Mouse (Mus musculus): ENCODE data around the gene 1700029F12Rik. TPM values are rescaled to one million over a fixed set of nuclear protein-coding genes. Genes with fewer than 3 reads are reported as not detected.

The 1700029F12Rik gene
- not detected in 2 replicates for polyA plus RNA-seq (2014; fragmentation: Nextera tagmentation; extraction: Ambion mirVana)

DNA sequence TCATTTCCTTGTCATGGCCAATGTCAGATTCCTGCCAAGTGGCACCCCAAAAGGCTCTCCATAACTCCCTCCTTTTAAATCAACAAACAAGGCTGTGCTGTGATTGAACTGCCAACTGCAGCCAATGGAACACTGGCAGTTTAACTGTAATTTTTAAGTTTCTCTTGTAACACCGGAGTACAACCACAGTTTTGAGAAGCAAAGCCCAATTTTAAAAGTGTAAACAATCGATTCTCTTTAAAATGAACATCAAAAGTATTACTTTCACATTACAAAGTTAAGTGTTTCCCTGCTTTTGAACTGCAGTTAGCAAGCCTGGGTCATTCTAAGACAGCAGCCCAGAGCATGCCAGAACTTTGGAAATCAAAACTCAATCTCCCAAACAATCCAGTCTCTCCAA, at the start of gene 1700029F12Rik:
Gene 1700029F12Rik, minus strand, starts transcription at position 101 of the 400 bp plus-strand sequence.
- no peak within 1 kb of the TSS for H3K27ac ChIP-seq (ENCODE audit: low read depth, low read length)
- H3K4me2 ChIP-seq (replicated peaks; ENCODE audit: low read depth, low read length): no peak within 1 kb of the TSS
- WGBS: 87% methylated on average over 2 of the region's 2 CpGs
- no peaks in the 10 kb centered on the region for H3K9me3 ChIP-seq (ENCODE audit: control insufficient read depth, low read length)
- ATAC-seq (ENCODE audit: low FRiP score) (no peak), DNase-seq (ENCODE audit: low spot score) (no peak)
- no peak within 1 kb of the TSS for H3K4me3 ChIP-seq (ENCODE audit: low read depth, low read length)
- no peaks in the 10 kb centered on the region for H3K27me3 ChIP-seq (ENCODE audit: control insufficient read depth, insufficient read depth, low read length)
- H3K4me1 ChIP-seq (replicated peaks; ENCODE audit: control insufficient read depth, insufficient read depth, low read length): no peaks in the 10 kb centered on the region
- H3K9ac ChIP-seq (ENCODE audit: low read depth, low read length): no peak within 1 kb of the TSS
- H3K36me3 ChIP-seq (ENCODE audit: control insufficient read depth, insufficient read depth, low read length): no peaks in the 10 kb centered on the region

DNA sequence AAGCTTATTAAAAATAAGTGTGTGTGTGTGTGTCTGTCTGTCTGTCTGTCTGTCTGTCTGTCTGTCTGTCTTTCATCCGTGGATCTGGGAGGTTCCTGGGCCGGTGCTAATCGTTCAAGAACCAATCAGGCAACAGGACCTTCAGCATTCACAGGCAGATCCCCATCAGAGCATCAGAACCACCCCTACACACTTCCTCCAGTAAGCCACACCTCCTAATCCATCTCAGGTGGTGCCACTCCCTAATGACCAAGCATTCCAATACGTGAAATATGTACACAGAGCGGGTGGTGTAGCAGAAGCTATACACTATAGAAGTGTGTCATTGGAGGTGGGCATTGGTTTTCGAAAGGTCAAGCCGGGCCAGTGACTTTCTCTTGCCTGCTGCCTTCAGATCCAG, 48.3 kb upstream of the 1700029F12Rik start:
- no peaks in the 10 kb centered on the region for H3K4me1 ChIP-seq (replicated peaks; ENCODE audit: control insufficient read depth, insufficient read depth, low read length)
- H3K4me3 ChIP-seq (ENCODE audit: low read depth, low read length): no peak overlapping the region
- no peak for DNase-seq (ENCODE audit: low spot score)
- no peaks in the 10 kb centered on the region for H3K27me3 ChIP-seq (ENCODE audit: control insufficient read depth, insufficient read depth, low read length)
- no peaks in the 10 kb centered on the region for H3K36me3 ChIP-seq (ENCODE audit: control insufficient read depth, insufficient read depth, low read length)
- no peak for ATAC-seq (ENCODE audit: low FRiP score)
- 94% methylated on average over 7 of the region's 7 CpGs for WGBS
- no peaks in the 10 kb centered on the region for H3K9me3 ChIP-seq (ENCODE audit: control insufficient read depth, low read length)
- no peak overlapping the region for H3K9ac ChIP-seq (ENCODE audit: low read depth, low read length)
- H3K27ac ChIP-seq (ENCODE audit: low read depth, low read length): no peak overlapping the region
- no peak overlapping the region for H3K4me2 ChIP-seq (replicated peaks; ENCODE audit: low read depth, low read length)

DNA sequence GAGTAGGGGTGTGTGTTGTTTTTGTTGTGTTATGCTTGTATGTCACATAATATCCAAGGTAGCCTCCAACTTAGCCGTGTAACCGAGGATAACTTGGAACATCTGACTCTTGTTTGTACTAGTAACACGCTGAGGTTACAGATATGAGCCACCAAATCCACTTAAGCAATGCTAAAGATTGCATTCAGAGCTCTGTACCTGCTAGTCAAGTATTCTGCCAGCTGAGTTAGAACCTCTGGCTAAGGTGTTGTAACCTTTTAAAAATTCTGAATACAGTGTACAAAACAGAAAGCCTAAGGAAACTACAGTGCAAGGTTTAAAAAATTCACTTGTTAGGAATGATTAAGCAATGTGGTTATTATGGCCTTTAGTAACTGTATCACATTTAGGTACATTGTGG, 46.5 kb upstream of the 1700029F12Rik start:
- Histone ChIP-seq H3K27ac (ENCODE audit: low read depth, low read length) (no peak overlapping the region), H3K4me2 (replicated peaks; ENCODE audit: low read depth, low read length) (no peak overlapping the region), H3K9me3 (ENCODE audit: control insufficient read depth, low read length) (no peaks in the 10 kb centered on the region), H3K9ac (ENCODE audit: low read depth, low read length) (no peak overlapping the region), H3K36me3 (ENCODE audit: control insufficient read depth, insufficient read depth, low read length) (no peaks in the 10 kb centered on the region), H3K4me1 (replicated peaks; ENCODE audit: control insufficient read depth, insufficient read depth, low read length) (no peaks in the 10 kb centered on the region), H3K27me3 (ENCODE audit: control insufficient read depth, insufficient read depth, low read length) (no peaks in the 10 kb centered on the region), H3K4me3 (ENCODE audit: low read depth, low read length) (no peak overlapping the region)
- WGBS: 97% methylated on average over 3 of the region's 3 CpGs
- ATAC-seq (ENCODE audit: low FRiP score): no peak
- no peak for DNase-seq (ENCODE audit: low spot score)

DNA sequence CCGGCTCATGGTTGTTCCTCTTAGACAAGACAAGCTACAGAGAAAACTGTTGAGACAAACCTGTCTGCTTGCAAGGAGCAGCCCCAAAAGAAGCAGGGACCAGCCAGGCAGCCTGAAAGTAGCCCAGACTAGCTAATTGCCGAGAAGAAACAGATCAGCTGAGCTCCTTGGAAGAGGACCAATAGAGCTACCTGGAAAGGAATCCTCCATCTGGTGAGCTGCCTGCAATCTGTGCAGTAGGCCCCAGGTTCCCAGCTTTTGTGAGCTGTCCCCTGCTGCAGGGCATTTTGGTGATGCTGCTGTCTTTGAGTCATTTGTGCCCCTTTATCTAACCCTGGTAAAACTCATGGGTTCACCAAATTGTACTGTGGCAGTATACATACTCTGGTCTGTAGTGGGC, 46.0 kb upstream of the 1700029F12Rik start:
- no peaks in the 10 kb centered on the region for H3K9me3 ChIP-seq (ENCODE audit: control insufficient read depth, low read length)
- 82% methylated on average over 2 of the region's 2 CpGs for WGBS
- no peak overlapping the region for H3K9ac ChIP-seq (ENCODE audit: low read depth, low read length)
- DNase-seq (ENCODE audit: low spot score) (no peak), ATAC-seq (ENCODE audit: low FRiP score) (no peak)
- H3K4me1 ChIP-seq (replicated peaks; ENCODE audit: control insufficient read depth, insufficient read depth, low read length): no peaks in the 10 kb centered on the region
- H3K4me3 ChIP-seq (ENCODE audit: low read depth, low read length): no peak overlapping the region
- H3K36me3 ChIP-seq (ENCODE audit: control insufficient read depth, insufficient read depth, low read length): no peaks in the 10 kb centered on the region
- no peak overlapping the region for H3K27ac ChIP-seq (ENCODE audit: low read depth, low read length)
- H3K27me3 ChIP-seq (ENCODE audit: control insufficient read depth, insufficient read depth, low read length): no peaks in the 10 kb centered on the region
- H3K4me2 ChIP-seq (replicated peaks; ENCODE audit: low read depth, low read length): no peak overlapping the region

DNA sequence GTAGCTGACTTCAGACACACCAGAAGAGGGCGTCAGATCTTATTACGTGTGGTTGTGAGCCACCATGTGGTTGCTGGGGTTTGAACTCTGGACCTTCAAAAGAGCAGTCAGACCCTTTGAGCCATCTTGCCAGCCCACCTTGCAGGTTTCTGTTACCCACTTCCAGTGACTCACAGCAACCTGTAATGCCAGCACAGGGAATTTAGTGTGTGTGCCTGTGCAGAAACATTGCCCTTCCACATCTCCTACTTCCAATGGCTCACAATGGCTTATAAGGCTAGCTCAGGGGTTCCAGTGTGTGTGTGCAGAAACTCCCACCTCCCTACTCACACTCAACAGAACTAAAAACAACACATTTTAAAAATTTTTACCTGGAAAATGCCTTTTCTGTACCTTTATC, 43.4 kb upstream of the 1700029F12Rik start:
- no peaks in the 10 kb centered on the region for H3K9me3 ChIP-seq (ENCODE audit: control insufficient read depth, low read length)

DNA sequence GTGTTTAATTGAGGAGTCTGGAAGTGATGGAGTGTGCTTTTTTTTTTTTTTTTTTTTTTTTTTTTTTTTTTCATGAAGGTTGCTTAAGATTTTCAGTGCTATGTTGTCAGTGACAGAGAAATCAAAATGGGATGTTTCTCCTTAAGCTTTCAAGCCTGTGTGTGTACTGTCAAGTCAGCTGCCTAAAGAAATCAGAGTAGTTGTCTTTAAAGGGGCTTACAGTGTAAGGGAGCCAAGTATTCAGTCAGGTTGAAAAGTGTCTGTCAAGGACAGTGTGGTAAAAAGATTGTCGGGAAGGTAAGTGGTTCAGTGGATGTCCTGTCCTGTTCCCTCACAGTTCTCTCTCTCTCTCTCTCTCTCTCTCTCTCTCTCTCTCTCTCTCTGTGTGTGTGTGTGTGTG, 39.3 kb upstream of the 1700029F12Rik start:
- H3K4me2 ChIP-seq (replicated peaks; ENCODE audit: low read depth, low read length): no peak overlapping the region
- no peak overlapping the region for H3K9ac ChIP-seq (ENCODE audit: low read depth, low read length)
- no peak overlapping the region for H3K27ac ChIP-seq (ENCODE audit: low read depth, low read length)
- no peak overlapping the region for H3K4me3 ChIP-seq (ENCODE audit: low read depth, low read length)
- no peaks in the 10 kb centered on the region for H3K9me3 ChIP-seq (ENCODE audit: control insufficient read depth, low read length)
- no peak for DNase-seq (ENCODE audit: low spot score)
- H3K27me3 ChIP-seq (ENCODE audit: control insufficient read depth, insufficient read depth, low read length): no peaks in the 10 kb centered on the region
- WGBS: 65% methylated on average over 1 of the region's 1 CpGs
- no peaks in the 10 kb centered on the region for H3K36me3 ChIP-seq (ENCODE audit: control insufficient read depth, insufficient read depth, low read length)
- H3K4me1 ChIP-seq (replicated peaks; ENCODE audit: control insufficient read depth, insufficient read depth, low read length): no peaks in the 10 kb centered on the region
- ATAC-seq (ENCODE audit: low FRiP score): no peak

More for the DNA sequence above, 43.4 kb upstream of the 1700029F12Rik start:
- H3K27ac ChIP-seq (ENCODE audit: low read depth, low read length): no peak overlapping the region
- ATAC-seq (ENCODE audit: low FRiP score) (no peak), DNase-seq (ENCODE audit: low spot score) (no peak)
- no peaks in the 10 kb centered on the region for H3K36me3 ChIP-seq (ENCODE audit: control insufficient read depth, insufficient read depth, low read length)
- H3K27me3 ChIP-seq (ENCODE audit: control insufficient read depth, insufficient read depth, low read length): no peaks in the 10 kb centered on the region
- 91% methylated on average over 2 of the region's 2 CpGs for WGBS
- no peak overlapping the region for H3K4me2 ChIP-seq (replicated peaks; ENCODE audit: low read depth, low read length)
- no peaks in the 10 kb centered on the region for H3K4me1 ChIP-seq (replicated peaks; ENCODE audit: control insufficient read depth, insufficient read depth, low read length)
- H3K9ac ChIP-seq (ENCODE audit: low read depth, low read length): no peak overlapping the region
- no peak overlapping the region for H3K4me3 ChIP-seq (ENCODE audit: low read depth, low read length)

DNA sequence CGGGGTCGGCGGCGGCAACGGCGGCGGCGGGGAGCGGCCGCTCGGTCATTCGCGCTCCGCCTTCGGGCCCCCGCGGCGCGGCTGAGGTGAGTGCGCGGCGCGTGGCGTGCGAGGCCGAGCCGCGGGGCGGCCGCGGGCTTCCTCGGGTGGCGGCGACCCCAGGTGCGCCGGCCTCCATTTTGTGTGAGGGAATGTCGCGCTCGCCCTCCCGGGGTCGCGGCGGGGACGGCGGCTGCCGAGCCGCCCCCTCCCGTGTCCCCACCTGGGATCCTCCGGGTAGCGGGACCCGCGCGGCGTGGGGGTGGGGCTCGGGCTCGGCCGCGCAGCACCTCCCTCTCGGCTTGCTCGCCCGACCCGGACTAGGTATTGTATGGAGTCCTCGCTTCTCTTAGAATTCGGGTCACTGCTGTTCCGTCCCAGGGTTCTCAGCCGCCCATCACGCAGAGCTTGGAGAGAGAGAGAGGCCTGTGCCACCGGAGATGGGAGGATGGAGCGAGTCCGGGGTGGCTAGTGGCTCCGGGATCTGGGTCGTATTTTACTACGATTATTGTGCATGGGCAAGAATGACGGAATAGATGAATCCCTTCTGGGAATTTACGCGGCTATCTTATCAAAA, 37.6 kb upstream of the 1700029F12Rik start:
- Histone ChIP-seq H3K27me3 (ENCODE audit: control insufficient read depth, insufficient read depth, low read length) (peaks cover 2% of the 10 kb centered on the region; the same call in 1 of the 2 replicates), H3K4me2 (replicated peaks; ENCODE audit: low read depth, low read length) (peak overlapping the region; percentile 88), H3K36me3 (ENCODE audit: control insufficient read depth, insufficient read depth, low read length) (no peaks in the 10 kb centered on the region), H3K27ac (ENCODE audit: low read depth, low read length) (peak overlapping the region; percentile 80), H3K9me3 (ENCODE audit: control insufficient read depth, low read length) (no peaks in the 10 kb centered on the region), H3K9ac (ENCODE audit: low read depth, low read length) (peak overlapping the region; percentile 81), H3K4me3 (ENCODE audit: low read depth, low read length) (peak overlapping the region; percentile 79), H3K4me1 (replicated peaks; ENCODE audit: control insufficient read depth, insufficient read depth, low read length) (no peaks in the 10 kb centered on the region; the same call in 1 of the 2 replicates)
- ATAC-seq (ENCODE audit: low FRiP score) (peak; percentile 85), DNase-seq (ENCODE audit: low spot score) (peak; percentile 72)
- WGBS: under 1% methylated on average over 43 of the region's 76 CpGs

DNA sequence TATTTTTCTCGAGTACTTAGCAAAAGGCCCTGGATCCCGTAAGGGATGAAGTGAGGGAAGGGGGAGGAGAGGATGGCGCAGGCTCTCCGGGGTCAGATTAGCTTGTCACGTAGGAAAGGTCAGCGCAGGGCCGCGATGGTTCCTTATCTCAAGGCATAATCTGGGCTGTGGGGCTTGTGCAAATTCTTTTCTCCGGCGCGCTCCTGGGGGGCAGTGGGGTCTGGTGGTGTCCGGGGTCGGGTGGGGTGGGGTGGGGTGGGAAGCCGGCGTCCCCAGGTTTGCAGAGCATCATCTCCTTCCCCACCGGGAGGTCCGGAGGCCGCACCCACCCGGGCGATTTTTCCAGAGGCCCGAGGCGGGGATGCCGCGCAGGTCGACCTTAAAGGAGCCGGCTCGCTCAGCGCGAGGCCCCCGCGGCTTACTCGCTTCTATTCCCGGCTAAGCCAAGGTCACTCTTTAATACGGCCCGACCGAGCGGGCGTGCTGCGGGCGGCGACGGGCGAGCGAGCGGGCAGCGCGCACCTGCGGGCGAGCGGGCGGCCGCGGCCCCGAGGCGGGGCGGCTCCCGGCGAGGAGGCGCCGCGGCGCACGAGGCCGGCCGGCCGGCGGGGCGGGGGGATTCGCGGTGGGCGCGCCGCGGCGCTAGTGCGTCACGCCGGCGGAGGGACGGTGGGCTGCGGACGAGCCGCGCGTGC, 36.9 kb upstream of the 1700029F12Rik start:
- no peaks in the 10 kb centered on the region for H3K36me3 ChIP-seq (ENCODE audit: control insufficient read depth, insufficient read depth, low read length)
- H3K9me3 ChIP-seq (ENCODE audit: control insufficient read depth, low read length): no peaks in the 10 kb centered on the region
- peak overlapping the region; percentile 88 for H3K4me2 ChIP-seq (replicated peaks; ENCODE audit: low read depth, low read length)
- H3K9ac ChIP-seq (ENCODE audit: low read depth, low read length): peak overlapping the region; percentile 81
- DNase-seq (ENCODE audit: low spot score) (peak; percentile 66), ATAC-seq (ENCODE audit: low FRiP score) (peak; percentile 78)
- H3K4me3 ChIP-seq (ENCODE audit: low read depth, low read length): peak overlapping the region; percentile 79
- peak overlapping the region; percentile 80 for H3K27ac ChIP-seq (ENCODE audit: low read depth, low read length)
- H3K4me1 ChIP-seq (replicated peaks; ENCODE audit: control insufficient read depth, insufficient read depth, low read length): no peaks in the 10 kb centered on the region; the same call in 1 of the 2 replicates
- H3K27me3 ChIP-seq (ENCODE audit: control insufficient read depth, insufficient read depth, low read length): peaks cover 2% of the 10 kb centered on the region; the same call in 1 of the 2 replicates
- WGBS: under 1% methylated on average over 57 of the region's 85 CpGs

DNA sequence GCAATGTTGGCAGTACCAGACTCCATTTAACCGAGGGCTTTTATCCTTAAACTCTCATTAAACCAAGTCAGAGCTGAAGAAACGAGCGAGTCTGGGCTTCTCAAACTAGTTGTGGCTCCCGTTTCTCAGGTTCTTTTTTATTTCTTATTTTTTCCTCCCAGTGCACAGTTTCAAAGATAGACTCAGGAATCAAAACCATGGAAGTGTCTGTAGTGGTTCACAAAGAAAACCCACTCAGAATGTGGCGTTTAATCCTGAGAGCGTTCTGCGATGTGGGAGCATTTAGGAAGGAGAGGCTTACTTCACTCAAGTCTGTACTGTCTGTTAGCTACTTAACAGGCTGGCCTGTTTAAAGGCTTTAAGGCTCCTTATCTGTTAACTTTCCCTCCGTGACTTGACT, 34.0 kb upstream of the 1700029F12Rik start:
- no peak overlapping the region for H3K27ac ChIP-seq (ENCODE audit: low read depth, low read length)
- 38% methylated on average over 8 of the region's 8 CpGs for WGBS

More for the DNA sequence above, 34.0 kb upstream of the 1700029F12Rik start:
- H3K9ac ChIP-seq (ENCODE audit: low read depth, low read length): no peak overlapping the region
- no peaks in the 10 kb centered on the region for H3K9me3 ChIP-seq (ENCODE audit: control insufficient read depth, low read length)
- no peak overlapping the region for H3K4me3 ChIP-seq (ENCODE audit: low read depth, low read length)
- ATAC-seq (ENCODE audit: low FRiP score) (no peak), DNase-seq (ENCODE audit: low spot score) (no peak)
- H3K4me1 ChIP-seq (replicated peaks; ENCODE audit: control insufficient read depth, insufficient read depth, low read length): no peaks in the 10 kb centered on the region; the same call in 1 of the 2 replicates
- no peak overlapping the region for H3K4me2 ChIP-seq (replicated peaks; ENCODE audit: low read depth, low read length)
- H3K27me3 ChIP-seq (ENCODE audit: control insufficient read depth, insufficient read depth, low read length): peaks cover 2% of the 10 kb centered on the region; the same call in 1 of the 2 replicates
- no peaks in the 10 kb centered on the region for H3K36me3 ChIP-seq (ENCODE audit: control insufficient read depth, insufficient read depth, low read length)

All from hindbrain, embryonic 11.5 days (tissue).